15 mouse cellular contexts compared by ENCODE assay signal in genomic region chr19:28745105-28745504, GRCm38 (mm10).
"Had no signal": no experiment of that assay in that cellular context is flagged by ENCODE, and none has a peak within 500 bp of the region (broad histone marks: within the 10 kb centered on the region; RNA-seq: fewer than 3 reads in every experiment).

No protein-coding gene starts in this region.

- H3K9me3 ChIP-seq: liver, embryonic 13.5 days; liver, embryonic 15.5 days; megakaryocyte, embryonic 14.5 days; midbrain, embryonic 13.5 days; midbrain, embryonic 15.5 days; neural tube, embryonic 12.5 days; stomach, embryonic 15.5 days had no signal

- DNase-seq: liver, embryonic 13.5 days; liver, postnatal 0 days; right cerebral cortex, postnatal 14 days; thymus, adult 2 months; thymus, postnatal 25 days; thymus, postnatal 4 days had no signal

- H3K4me3 ChIP-seq: liver, embryonic 13.5 days; liver, embryonic 15.5 days; megakaryocyte, embryonic 14.5 days; midbrain, embryonic 13.5 days; midbrain, embryonic 15.5 days; neural tube, embryonic 12.5 days; stomach, embryonic 15.5 days had no signal

- H3K4me1 ChIP-seq: liver, embryonic 13.5 days; liver, embryonic 15.5 days; midbrain, embryonic 15.5 days; neural tube, embryonic 12.5 days; stomach, embryonic 15.5 days had no signal

- ATAC-seq: liver, postnatal 0 days; midbrain, embryonic 13.5 days had no signal

- H3K36me3 ChIP-seq: liver, embryonic 13.5 days; liver, embryonic 15.5 days; midbrain, embryonic 13.5 days; midbrain, embryonic 15.5 days; neural tube, embryonic 12.5 days; stomach, embryonic 15.5 days had no signal

- H3K4me2 ChIP-seq: liver, embryonic 13.5 days; liver, embryonic 15.5 days; midbrain, embryonic 11.5 days; midbrain, embryonic 13.5 days; midbrain, embryonic 15.5 days; neural tube, embryonic 12.5 days; stomach, embryonic 15.5 days had no signal

- H3K27me3 ChIP-seq: liver, embryonic 13.5 days; liver, embryonic 15.5 days; midbrain, embryonic 13.5 days; midbrain, embryonic 15.5 days; neural tube, embryonic 12.5 days; stomach, embryonic 15.5 days had no signal

- H3K27ac ChIP-seq: liver, embryonic 13.5 days; liver, embryonic 15.5 days; macrophage; midbrain, embryonic 13.5 days; midbrain, embryonic 15.5 days; neural tube, embryonic 12.5 days; stomach, embryonic 15.5 days; stomach, postnatal 0 days had no signal

- H3K9ac ChIP-seq: liver, embryonic 13.5 days; liver, embryonic 15.5 days; liver, postnatal 0 days; midbrain, embryonic 13.5 days; midbrain, embryonic 15.5 days; neural tube, embryonic 12.5 days; stomach, embryonic 15.5 days had no signal
